Mouse (Mus musculus) small intestine, adult 2 months (tissue): ENCODE results near the gene Csf1. TPM values are rescaled to one million over a fixed set of nuclear protein-coding genes. Genes with fewer than 3 reads are reported as not detected.

ENCODE experiments used
- H3K27ac ChIP-seq: fragments of 200-500 bp; 2 replicates; pipeline ENCODE4 v1.5.1; 2012; ENCODE audit warnings: low read depth, low read length, control low read depth, inconsistent platforms; ENCODE audit not compliant: insufficient read depth
- H3K27me3 ChIP-seq: fragments of 200-500 bp; 2 replicates; pipeline ENCODE4 v1.6.1; 2012; ENCODE audit warnings: mild to moderate bottlenecking, moderate library complexity, low read length, inconsistent platforms; ENCODE audit not compliant: control insufficient read depth, insufficient read depth
- H3K36me3 ChIP-seq: fragments of 200-500 bp; 2 replicates; pipeline ENCODE4 v1.6.1; 2012; ENCODE audit warnings: mild to moderate bottlenecking, low read length, control low read depth, inconsistent platforms; ENCODE audit not compliant: control insufficient read depth, insufficient read depth
- H3K4me1 ChIP-seq: fragments of 200-500 bp; 2 replicates; pipeline ENCODE4 v1.6.1; 2012; ENCODE audit warnings: low read length, inconsistent platforms, mixed read lengths; ENCODE audit not compliant: control insufficient read depth, insufficient read depth, insufficient read length
- H3K4me3 ChIP-seq: fragments of 200-500 bp; 2 replicates; pipeline ENCODE4 v1.5.1; 2012; ENCODE audit warnings: low read depth, mild to moderate bottlenecking, control low read depth, inconsistent platforms, low read length, moderate library complexity
- CTCF ChIP-seq: fragments of 200-500 bp; IDR thresholded peaks from 2 replicates; pipeline ENCODE4 v1.5.1; 2012; ENCODE audit warnings: low read depth, mild to moderate bottlenecking, control low read depth, inconsistent platforms, low read length, moderate library complexity, mixed read lengths; ENCODE audit not compliant: insufficient replicate concordance, insufficient read length; ENCODE audit errors: extremely low read depth
- POLR2A ChIP-seq: fragments of 200-500 bp; IDR thresholded peaks from 2 replicates; pipeline ENCODE4 v1.6.1; 2012; ENCODE audit warnings: low read depth, mild to moderate bottlenecking, control low read depth, inconsistent platforms, low read length, moderate library complexity
- WGBS: fragments of 180-500 bp; shearing (Covaris S2); methylation state at CpG from one replicate; pipeline ENCODE4 v1.1.7; 2018; 5-methylcytosine and 5-hydroxymethylcytosine counted together
- polyA plus RNA-seq: library from polyadenylated mRNA; depleted of rRNA; stranded (reverse); fragments of >200 nt; gene quantifications from 2 replicates; pipeline ENCODE4 v1.2.3, GENCODE M21; 2012

Csf1 gene
- polyA plus RNA-seq, 1 experiment, result 9.7 TPM

DNA sequence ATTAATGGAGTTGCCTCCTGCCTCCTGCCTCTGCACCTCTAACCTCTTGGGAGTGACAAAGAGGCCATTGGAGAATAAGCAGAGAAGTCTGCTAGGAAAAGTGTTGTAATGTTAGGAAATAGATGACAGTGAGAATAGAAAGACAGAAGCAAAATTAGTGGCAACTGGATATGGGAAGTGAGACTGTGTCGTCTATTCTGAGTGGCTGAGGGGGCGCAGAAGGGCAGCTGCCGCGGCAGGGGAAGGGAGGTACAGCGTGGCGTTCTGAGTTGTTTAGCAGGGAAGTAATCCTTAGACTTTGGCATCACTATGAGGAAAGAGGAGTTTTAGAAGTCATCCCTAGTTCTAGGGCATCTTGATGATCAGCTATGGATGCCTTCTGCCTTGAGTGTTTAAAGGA is 17.7 kb upstream of the Csf1 start:
- Histone ChIP-seq H3K4me1 (peaks cover 8% of the 10 kb centered on the region; the same call in 1 of the 2 replicates), H3K4me3 (no peak overlapping the region), H3K27me3 (peaks cover 4% of the 10 kb centered on the region; the same call in 1 of the 2 replicates), H3K27ac (no peak overlapping the region), H3K36me3 (no peaks in the 10 kb centered on the region)
- TF ChIP-seq CTCF (no peak), POLR2A (no peak)
- 71% methylated on average over 6 of the region's 6 CpGs for WGBS

DNA sequence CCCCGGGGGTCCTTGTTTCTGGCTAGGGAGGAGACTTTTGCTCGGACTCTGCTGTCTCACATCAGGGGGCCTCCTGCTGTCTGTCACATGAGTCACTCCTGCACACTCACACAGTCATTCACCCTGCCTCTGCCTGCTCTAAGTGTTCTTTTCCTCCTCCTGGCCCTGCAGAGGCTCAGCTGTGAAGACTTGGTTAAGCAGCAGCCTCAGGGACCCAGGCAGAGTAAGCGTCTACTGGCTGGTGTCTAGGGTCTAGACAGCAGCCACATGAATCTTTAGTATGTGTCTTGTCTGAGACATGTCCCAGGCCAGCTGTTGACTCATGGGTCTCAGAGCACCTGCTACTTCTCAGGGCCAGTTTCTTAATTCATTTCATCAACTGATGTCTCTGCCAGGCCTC is 16.0 kb upstream of the Csf1 start:
- Histone ChIP-seq H3K27me3 (peaks cover 4% of the 10 kb centered on the region; the same call in 1 of the 2 replicates), H3K27ac (no peak overlapping the region), H3K4me3 (no peak overlapping the region), H3K36me3 (no peaks in the 10 kb centered on the region), H3K4me1 (peaks cover 12% of the 10 kb centered on the region; the same call in 1 of the 2 replicates)
- no peak for TF ChIP-seq POLR2A
- no peak for TF ChIP-seq CTCF
- 47% methylated on average over 3 of the region's 3 CpGs for WGBS

DNA sequence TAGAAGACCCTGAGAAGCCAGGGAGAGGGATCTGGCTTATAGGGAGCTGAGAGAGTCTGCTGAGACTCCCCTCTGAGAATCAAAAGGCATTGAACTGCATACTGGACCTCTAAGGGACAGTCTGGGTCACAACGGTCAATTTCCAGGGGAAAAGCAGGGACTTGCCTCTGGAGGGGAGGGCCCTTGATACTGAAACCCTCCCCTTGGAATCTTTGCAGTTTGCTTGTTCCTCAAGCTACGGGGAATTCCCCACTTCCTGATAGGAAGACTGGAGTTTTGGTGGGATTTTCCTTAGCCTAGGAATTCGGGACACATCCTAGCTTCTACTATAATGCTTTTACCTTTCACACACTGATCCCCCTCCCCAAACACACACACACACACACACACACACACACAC is 15.5 kb upstream of the Csf1 start:
- H3K36me3 ChIP-seq, result no peaks in the 10 kb centered on the region
- peaks cover 4% of the 10 kb centered on the region; the same call in 1 of the 2 replicates for H3K27me3 ChIP-seq
- TF ChIP-seq POLR2A (no peak), CTCF (no peak)
- H3K4me3 ChIP-seq, result no peak overlapping the region
- H3K27ac ChIP-seq, result no peak overlapping the region
- peaks cover 12% of the 10 kb centered on the region; the same call in 1 of the 2 replicates for H3K4me1 ChIP-seq
- WGBS, result 32% methylated on average over 3 of the region's 3 CpGs

DNA sequence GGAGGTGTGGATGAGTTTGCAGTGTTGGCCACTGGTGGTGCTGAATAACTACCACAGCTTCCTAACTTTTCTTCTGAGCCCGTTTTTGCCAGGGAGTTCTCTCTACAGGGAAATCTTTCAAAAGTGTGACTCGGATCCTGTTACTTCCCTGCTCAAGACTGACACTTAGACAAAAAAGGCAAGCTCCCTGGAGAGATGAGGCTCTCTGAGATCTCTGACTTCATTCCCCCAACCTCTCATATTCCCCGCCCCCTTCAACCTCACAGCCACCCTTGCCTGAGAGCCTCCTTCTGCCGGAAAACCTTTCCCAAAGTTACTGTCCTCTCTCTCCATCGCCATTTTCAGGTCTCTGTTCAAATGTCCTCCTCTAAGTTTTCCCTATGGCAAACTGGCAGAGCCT is 14.8 kb upstream of the Csf1 start:
- Histone ChIP-seq H3K4me1 (peaks cover 12% of the 10 kb centered on the region; the same call in 1 of the 2 replicates), H3K27me3 (peaks cover 4% of the 10 kb centered on the region; the same call in 1 of the 2 replicates), H3K27ac (no peak overlapping the region), H3K36me3 (no peaks in the 10 kb centered on the region), H3K4me3 (no peak overlapping the region)
- 60% methylated on average over 5 of the region's 5 CpGs for WGBS
- TF ChIP-seq POLR2A (no peak), CTCF (no peak)

DNA sequence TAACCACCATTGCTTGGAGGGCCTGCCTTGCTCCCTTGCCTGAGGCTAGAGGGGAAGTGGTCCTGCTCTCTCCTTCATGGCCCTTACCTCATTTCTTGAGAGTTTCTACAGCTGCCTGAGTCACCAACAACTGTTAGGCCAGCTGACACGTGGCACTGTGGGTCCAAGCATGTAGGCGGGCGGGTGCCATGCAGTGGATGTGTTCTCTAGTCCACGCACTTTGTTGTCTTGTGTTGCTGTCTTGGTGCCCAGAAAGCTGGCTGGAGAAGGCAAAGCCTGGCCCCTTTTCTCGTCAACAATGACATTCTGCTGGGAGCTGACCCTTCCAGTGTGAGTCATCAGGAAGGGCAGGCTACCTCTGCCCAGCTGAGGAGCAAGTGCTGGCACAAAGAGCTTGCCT is 12.6 kb upstream of the Csf1 start:
- Histone ChIP-seq H3K36me3 (no peaks in the 10 kb centered on the region), H3K27ac (no peak overlapping the region), H3K4me1 (peaks cover 20% of the 10 kb centered on the region; the same call in 1 of the 2 replicates), H3K4me3 (no peak overlapping the region), H3K27me3 (peaks cover 4% of the 10 kb centered on the region; the same call in 1 of the 2 replicates)
- WGBS, result 75% methylated on average over 5 of the region's 5 CpGs
- TF ChIP-seq CTCF (no peak), POLR2A (no peak)

DNA sequence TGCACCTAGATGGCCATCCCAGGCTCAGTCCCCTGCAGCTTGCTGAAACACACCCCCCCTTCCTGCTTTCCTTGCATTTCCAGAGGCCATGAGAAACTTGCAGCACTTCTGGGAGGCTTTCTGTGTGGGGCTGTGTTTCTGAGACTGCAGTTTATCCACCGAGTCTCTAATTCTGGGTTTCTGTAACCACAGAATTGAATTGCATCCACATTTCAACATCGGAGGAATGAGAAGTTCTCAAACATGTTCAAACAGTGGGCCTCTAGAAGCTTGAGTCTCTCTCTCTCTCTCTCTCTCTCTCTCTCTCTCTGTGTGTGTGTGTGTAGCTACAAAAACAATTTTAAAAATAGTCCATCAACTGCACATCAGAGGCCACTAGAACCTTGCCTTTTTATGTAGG is 9.4 kb upstream of the Csf1 start:
- 56% methylated on average over 2 of the region's 2 CpGs for WGBS
- TF ChIP-seq CTCF (no peak), POLR2A (no peak)
- H3K27ac ChIP-seq, result no peak overlapping the region
- H3K4me3 ChIP-seq, result no peak overlapping the region
- no peaks in the 10 kb centered on the region for H3K36me3 ChIP-seq
- H3K27me3 ChIP-seq, result 0 out of 2 replicates have a peak, but pooled peaks cover 3% of the 10 kb centered on the region
- peaks cover 12% of the 10 kb centered on the region; the same call in 1 of the 2 replicates for H3K4me1 ChIP-seq

DNA sequence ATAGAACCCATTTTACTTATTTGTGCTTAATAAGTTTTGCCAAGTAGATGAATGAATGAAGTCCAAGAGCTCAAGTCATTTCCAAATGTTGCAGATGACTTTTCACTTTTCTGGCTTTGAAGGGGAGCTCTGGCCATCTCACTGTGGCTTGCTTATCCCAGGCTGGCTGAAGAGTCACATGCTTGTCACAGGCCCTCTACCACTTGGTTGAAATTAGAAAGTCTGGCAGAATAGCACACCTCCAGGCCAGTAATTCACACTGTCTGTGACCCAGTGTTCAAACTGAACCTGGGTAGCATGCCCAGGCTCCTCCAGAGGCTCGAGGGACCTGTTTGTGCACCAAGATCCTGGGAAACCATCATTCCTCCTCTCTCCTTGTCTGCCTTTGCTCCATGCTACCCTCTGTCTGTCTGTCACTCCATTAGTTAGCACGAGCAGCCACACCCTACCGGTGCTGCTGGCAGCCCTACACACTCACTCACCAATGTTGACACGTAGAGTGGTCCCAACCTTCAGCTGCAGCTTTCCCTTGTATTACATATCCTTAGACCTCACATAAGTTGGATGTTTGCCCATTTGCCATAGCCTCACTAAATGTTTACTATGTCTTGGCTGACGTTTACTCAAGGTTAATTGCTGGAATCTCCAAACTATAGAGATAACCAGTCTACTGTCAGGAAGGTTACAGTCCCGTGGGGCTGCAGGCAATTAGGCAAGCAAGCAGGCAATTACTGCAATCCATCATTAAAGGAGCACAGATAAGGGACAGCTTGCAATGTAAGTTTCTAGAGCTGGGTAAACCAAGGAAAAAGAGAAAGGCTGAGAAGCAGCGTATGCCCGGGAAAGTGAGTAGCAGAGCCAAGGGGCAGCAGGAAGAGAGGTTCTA is 8.1 kb upstream of the Csf1 start:
- H3K4me3 ChIP-seq, result no peak overlapping the region
- no peaks in the 10 kb centered on the region for H3K36me3 ChIP-seq
- 0 out of 2 replicates have a peak, but pooled peaks cover 3% of the 10 kb centered on the region for H3K27me3 ChIP-seq
- no peak overlapping the region for H3K27ac ChIP-seq
- TF ChIP-seq POLR2A (no peak), CTCF (no peak)
- WGBS, result 22% methylated on average over 8 of the region's 8 CpGs
- peaks cover 12% of the 10 kb centered on the region; the same call in 1 of the 2 replicates for H3K4me1 ChIP-seq
